Mouse (Mus musculus): ENCODE results near the gene Prr29. TPM values are rescaled to one million over a fixed set of nuclear protein-coding genes. Genes with fewer than 3 reads are reported as not detected.

Gene Prr29
- polyA plus RNA-seq (2017; shearing (Covaris generic)), result 0.36 TPM

DNA sequence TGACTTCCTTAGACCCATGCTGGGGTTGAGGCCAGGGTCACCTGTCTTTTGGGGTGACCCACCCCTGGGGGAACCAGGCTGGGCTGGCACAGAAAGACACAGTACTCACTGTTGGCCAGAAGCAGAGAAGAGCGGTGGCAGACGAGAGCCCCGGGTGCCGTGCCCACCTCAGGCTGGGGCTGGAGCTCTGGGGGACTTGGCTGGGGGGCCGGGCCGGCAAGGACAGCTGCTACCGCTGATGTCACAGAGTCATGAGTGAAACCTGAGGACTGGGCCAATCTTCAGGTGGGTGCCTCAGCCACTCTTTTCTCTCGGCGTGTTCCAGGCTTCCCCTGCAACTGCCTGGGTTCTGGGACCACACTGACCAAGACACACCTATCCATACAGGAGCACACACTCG lies at the start of gene Prr29:
Gene Prr29, plus strand, starts transcription at position 107 of the 400 bp plus-strand sequence.

DNA sequence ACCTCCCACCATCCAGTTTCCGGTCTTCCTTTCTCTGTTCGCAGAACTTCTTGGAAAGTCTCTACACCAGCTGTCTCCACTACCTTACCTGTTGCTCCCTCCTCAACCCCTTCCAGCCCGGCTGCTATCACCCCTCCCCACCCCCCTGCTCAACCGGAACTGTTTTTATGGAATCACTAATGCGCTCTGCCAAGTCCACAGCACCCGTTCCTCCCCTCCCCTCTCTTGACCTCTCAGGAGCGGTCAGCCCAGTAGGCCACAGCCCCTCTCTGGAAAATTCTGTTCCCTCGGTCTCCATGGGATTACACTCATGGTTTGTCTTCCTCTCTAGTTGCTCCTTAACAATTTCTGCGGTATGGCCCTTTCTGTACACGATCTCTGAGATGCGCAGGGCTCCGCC lies 12.1 kb upstream of the Prr29 start, which contains the start of gene Scn4a:
Gene Scn4a, minus strand, starts transcription at position 101 of the 400 bp plus-strand sequence.

DNA sequence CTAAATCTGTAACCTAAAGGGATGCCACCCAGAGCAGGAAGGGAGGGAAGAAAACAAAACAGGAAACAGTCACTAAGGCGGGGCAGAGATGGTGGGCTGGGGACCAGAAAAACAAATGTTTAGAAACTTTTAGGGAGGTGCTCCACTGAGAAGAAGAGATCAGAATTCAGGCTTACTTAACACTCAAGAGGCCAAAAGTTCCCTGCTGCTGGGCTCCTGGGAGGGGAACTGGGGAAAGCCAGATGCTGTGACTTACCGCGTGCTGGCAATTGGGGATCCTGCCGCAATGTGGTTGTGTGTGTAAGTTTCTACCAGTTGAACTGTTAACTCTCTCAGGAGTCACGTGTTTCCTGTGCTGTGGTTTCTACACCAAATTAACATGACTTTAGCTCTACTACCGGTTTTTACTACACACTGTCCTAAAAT lies 22.5 kb downstream of the Prr29 start, which contains the start of gene Icam2:
Gene Icam2, minus strand, starts transcription at position 285 of the 426 bp plus-strand sequence.

Other genes starting within 250 kb of the Prr29 start
- gene Gm10840, start 204.6 kb upstream of the Prr29 start, polyA plus RNA-seq (2017; shearing (Covaris generic)), result 1.4 TPM
- gene Limd2, start 204.6 kb upstream of the Prr29 start, polyA plus RNA-seq (2017; shearing (Covaris generic)), result 784 TPM
- gene Strada, start 163.3 kb upstream of the Prr29 start, polyA plus RNA-seq (2017; shearing (Covaris generic)), result 42.8 TPM
- 129 TPM for gene Ccdc47, start 149.1 kb upstream of the Prr29 start, polyA plus RNA-seq (2017; shearing (Covaris generic))
- gene Ddx42, start 148.5 kb upstream of the Prr29 start, polyA plus RNA-seq (2017; shearing (Covaris generic)), result 67.6 TPM
- 86.8 TPM for gene Ftsj3, start 109.4 kb upstream of the Prr29 start, polyA plus RNA-seq (2017; shearing (Covaris generic))
- gene Psmc5, start 109.3 kb upstream of the Prr29 start, polyA plus RNA-seq (2017; shearing (Covaris generic)), result 202 TPM
- 9.2 TPM for gene Smarcd2, start 92.5 kb upstream of the Prr29 start, polyA plus RNA-seq (2017; shearing (Covaris generic))
- gene Tcam1, start 88.8 kb upstream of the Prr29 start, polyA plus RNA-seq (2017; shearing (Covaris generic)), result 0.17 TPM
- not detected for gene Gh, start 63.6 kb upstream of the Prr29 start, polyA plus RNA-seq (2017; shearing (Covaris generic))
- 40.6 TPM for gene Cd79b, start 50.7 kb upstream of the Prr29 start, polyA plus RNA-seq (2017; shearing (Covaris generic))
- gene Scn4a, start 12.2 kb upstream of the Prr29 start, polyA plus RNA-seq (2017; shearing (Covaris generic)), result not detected
- gene Icam2, start 22.6 kb downstream of the Prr29 start, polyA plus RNA-seq (2017; shearing (Covaris generic)), result 126 TPM
- 1.4 TPM for gene Ern1, start 122.4 kb downstream of the Prr29 start, polyA plus RNA-seq (2017; shearing (Covaris generic))
- 28.7 TPM for gene Tex2, start 248.0 kb downstream of the Prr29 start, polyA plus RNA-seq (2017; shearing (Covaris generic))

Measured in CD4-positive, CD25-positive, alpha-beta regulatory T cell, adult 9 weeks (primary cell).